Mouse (Mus musculus): ENCODE results near the gene Gsta2. TPM values are rescaled to one million over a fixed set of nuclear protein-coding genes. Genes with fewer than 3 reads are reported as not detected.

The Gsta2 gene
- polyA plus RNA-seq, 1 experiment from 2014 or later, result 69.4 TPM

DNA sequence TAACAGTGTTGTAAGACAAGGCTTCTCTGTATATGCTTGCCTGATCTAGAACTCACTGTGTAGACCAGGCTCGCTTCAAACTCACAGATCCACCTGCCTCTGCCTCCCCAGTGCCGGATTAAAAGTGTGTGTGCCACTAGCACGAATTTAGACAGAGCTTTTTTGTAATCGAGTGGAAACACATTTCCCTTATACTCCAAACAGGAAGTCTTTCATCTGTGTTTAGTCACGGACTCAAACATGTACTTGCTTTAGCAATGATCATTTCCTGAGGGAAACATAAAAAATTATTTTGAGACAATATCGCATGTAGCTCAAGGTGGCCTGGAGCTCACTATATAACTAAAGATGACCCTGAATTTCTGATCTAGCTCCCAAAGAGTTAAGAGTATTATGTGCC lies 7.8 kb upstream of the Gsta2 start:
- Histone ChIP-seq H3K4me2 (replicated peaks; ENCODE audit: low read depth) (no peak overlapping the region), H3K27ac (replicated peaks) (no peak overlapping the region), H3K9me3 (ENCODE audit: control insufficient read depth, low read length) (no peaks in the 10 kb centered on the region), H3K36me3 (ENCODE audit: control insufficient read depth, insufficient read depth, low read length) (no peaks in the 10 kb centered on the region), H3K4me3 (ENCODE audit: low read depth, low read length) (no peak overlapping the region), H3K27me3 (ENCODE audit: control insufficient read depth, insufficient read depth, low read length) (no peaks in the 10 kb centered on the region), H3K9ac (ENCODE audit: low read length) (no peak overlapping the region), H3K4me1 (replicated peaks; ENCODE audit: control insufficient read depth, insufficient read depth) (no peaks in the 10 kb centered on the region)
- TF ChIP-seq CTCF (IDR thresholded peaks at IDR 0.05; ENCODE audit: low read depth) (no peak), EP300 (optimal IDR thresholded peaks at IDR 0.05) (no peak)
- no peak for ATAC-seq (ENCODE audit: low FRiP score, low TSS enrichment)
- 52% methylated on average over 6 of the region's 6 CpGs for WGBS
- DNase-seq (ENCODE audit: low spot score), result no peak

DNA sequence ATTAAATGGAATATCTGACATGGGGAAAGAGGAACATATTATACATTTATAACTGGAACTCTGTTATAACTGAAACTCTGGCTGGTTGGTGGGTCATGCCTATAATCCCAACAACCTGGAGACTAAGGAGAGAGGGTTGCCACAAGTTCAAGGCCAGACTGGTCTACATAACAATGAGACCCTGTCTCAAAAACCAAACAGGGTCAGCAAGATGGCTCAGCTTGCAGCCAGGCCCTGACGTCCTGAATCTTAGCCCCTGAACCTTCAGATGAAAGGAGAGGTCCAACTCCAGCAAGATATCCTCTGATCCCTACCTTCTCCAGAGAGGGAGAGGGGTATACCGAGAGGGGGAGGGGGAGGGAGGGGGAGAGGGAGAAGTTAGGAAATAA lies 4.9 kb upstream of the Gsta2 start:
- Histone ChIP-seq H3K4me3 (ENCODE audit: low read depth, low read length) (no peak overlapping the region), H3K4me2 (replicated peaks; ENCODE audit: low read depth) (no peak overlapping the region), H3K27ac (replicated peaks) (no peak overlapping the region), H3K27me3 (ENCODE audit: control insufficient read depth, insufficient read depth, low read length) (no peaks in the 10 kb centered on the region), H3K4me1 (replicated peaks; ENCODE audit: control insufficient read depth, insufficient read depth) (no peaks in the 10 kb centered on the region), H3K36me3 (ENCODE audit: control insufficient read depth, insufficient read depth, low read length) (no peaks in the 10 kb centered on the region), H3K9ac (ENCODE audit: low read length) (no peak overlapping the region), H3K9me3 (ENCODE audit: control insufficient read depth, low read length) (no peaks in the 10 kb centered on the region)
- WGBS, result 49% methylated on average over 2 of the region's 2 CpGs
- DNase-seq (ENCODE audit: low spot score) (no peak), ATAC-seq (ENCODE audit: low FRiP score, low TSS enrichment) (no peak)
- TF ChIP-seq EP300 (optimal IDR thresholded peaks at IDR 0.05), result no peak
- no peak for TF ChIP-seq CTCF (IDR thresholded peaks at IDR 0.05; ENCODE audit: low read depth)

DNA sequence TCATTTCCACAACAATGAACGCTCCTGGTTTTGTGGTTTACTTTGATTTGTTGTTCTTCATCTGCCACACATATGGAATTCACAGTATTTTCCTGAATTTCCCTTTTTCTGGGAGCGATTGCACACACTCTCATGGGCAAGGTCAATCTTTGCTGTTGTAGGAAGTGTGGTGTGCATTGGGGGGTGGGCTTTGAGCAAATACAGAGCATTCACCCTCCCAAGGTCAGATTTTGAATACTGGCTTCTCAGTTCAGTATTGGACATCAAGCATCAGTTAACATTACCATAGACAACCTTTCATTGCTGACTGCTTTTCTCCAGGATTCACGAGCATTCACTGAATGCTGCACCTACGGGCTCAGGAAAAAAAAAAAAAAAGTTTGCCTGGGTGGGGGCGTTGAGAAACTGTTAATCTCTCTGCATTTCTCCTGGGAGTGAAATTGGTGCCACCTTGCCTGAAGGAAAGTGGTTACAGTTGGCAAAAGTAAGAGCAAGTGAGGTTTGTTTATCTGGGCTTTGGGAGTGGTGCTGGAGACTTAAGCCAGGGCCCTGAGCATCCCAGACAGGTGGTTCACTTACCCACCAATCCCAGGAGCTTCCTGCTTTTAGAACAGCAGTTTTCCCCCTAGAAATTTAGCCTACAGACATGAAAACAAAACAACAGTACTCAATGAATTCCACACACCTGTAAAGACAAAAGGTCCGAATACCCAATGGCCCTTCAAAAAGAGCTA lies 4.3 kb upstream of the Gsta2 start:
- H3K27ac ChIP-seq (replicated peaks), result no peak overlapping the region
- no peak for TF ChIP-seq EP300 (optimal IDR thresholded peaks at IDR 0.05)
- no peak for TF ChIP-seq CTCF (IDR thresholded peaks at IDR 0.05; ENCODE audit: low read depth)

DNA sequence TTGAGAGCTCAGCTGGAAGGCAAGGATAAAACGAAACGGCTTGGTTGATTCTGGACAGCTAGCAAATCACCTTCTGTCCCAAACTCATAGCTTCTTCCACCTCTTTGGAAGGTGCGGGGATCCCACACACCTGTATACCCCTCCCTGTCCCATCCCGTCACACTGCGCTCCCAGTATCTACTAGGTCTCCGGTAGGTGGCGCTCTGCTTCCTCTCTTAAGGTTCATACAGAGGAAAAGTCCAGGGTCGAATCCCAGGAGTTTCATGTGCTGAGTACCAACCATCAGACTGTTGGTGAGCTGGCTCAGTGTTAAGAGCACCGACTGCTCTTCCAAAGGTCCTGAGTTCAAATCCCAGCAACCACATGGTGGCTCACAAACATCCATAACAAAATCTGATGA lies 2.5 kb upstream of the Gsta2 start:
- ATAC-seq (ENCODE audit: low FRiP score, low TSS enrichment) (peak; percentile 67), DNase-seq (ENCODE audit: low spot score) (peak; percentile 78)
- TF ChIP-seq EP300 (optimal IDR thresholded peaks at IDR 0.05) (no peak), CTCF (IDR thresholded peaks at IDR 0.05; ENCODE audit: low read depth) (peak; percentile 85)
- H3K9me3 ChIP-seq (ENCODE audit: control insufficient read depth, low read length), result no peaks in the 10 kb centered on the region
- no peaks in the 10 kb centered on the region for H3K4me1 ChIP-seq (replicated peaks; ENCODE audit: control insufficient read depth, insufficient read depth)
- H3K27ac ChIP-seq (replicated peaks), result no peak overlapping the region
- no peak overlapping the region for H3K9ac ChIP-seq (ENCODE audit: low read length)
- no peaks in the 10 kb centered on the region for H3K27me3 ChIP-seq (ENCODE audit: control insufficient read depth, insufficient read depth, low read length)
- no peak overlapping the region for H3K4me3 ChIP-seq (ENCODE audit: low read depth, low read length)
- WGBS, result 11% methylated on average over 9 of the region's 9 CpGs
- no peaks in the 10 kb centered on the region for H3K36me3 ChIP-seq (ENCODE audit: control insufficient read depth, insufficient read depth, low read length)
- no peak overlapping the region for H3K4me2 ChIP-seq (replicated peaks; ENCODE audit: low read depth)

More for the DNA sequence above, 4.3 kb upstream of the Gsta2 start:
- Histone ChIP-seq H3K4me2 (replicated peaks; ENCODE audit: low read depth) (no peak overlapping the region), H3K27me3 (ENCODE audit: control insufficient read depth, insufficient read depth, low read length) (no peaks in the 10 kb centered on the region), H3K9me3 (ENCODE audit: control insufficient read depth, low read length) (no peaks in the 10 kb centered on the region), H3K9ac (ENCODE audit: low read length) (no peak overlapping the region), H3K36me3 (ENCODE audit: control insufficient read depth, insufficient read depth, low read length) (no peaks in the 10 kb centered on the region), H3K4me3 (ENCODE audit: low read depth, low read length) (no peak overlapping the region), H3K4me1 (replicated peaks; ENCODE audit: control insufficient read depth, insufficient read depth) (no peaks in the 10 kb centered on the region)
- WGBS, result 80% methylated on average over 6 of the region's 6 CpGs
- ATAC-seq (ENCODE audit: low FRiP score, low TSS enrichment) (no peak), DNase-seq (ENCODE audit: low spot score) (no peak)

DNA sequence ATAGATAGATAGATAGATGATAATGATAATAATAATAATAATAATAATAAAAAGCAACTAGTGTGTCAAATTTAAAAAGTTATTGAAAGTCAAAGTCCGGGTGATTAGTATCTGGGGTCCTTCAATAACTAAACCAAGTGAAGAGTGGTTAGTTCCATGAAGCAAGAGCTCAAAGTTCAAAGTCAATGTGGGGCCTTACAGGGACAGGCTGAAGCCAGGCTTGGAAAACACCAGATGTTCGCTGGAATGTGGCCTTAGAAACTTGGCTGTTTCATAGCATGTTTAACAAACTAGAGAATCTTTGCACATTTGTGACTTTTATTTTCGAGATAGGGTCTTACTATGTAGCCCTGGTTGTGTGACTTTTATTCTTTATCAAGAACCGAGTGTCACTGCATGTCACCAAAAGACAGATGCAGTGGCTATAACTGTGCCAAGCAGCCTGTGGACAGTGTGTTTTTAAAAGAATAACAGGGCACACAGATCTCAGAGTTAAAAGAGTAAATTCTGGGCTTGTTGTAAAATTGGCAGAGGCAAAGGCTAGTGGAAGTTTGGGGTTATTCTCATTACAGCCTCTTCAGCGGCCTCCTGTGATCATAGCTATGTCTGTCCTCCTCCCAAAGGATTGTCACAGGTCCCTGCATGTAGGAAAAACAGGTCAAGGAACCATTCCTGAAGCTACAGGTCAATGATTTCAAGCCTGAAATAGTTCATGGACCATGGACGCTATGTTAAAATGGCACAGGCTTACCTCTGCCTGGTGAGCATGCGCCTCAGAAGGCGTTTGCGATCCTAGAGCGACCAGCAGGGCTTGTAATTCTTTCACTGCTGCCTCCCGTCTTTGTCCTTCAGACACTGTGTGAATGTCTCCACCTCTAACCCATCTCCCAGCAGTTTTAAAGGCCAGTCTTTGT lies 666 bp downstream of the Gsta2 start:
- Histone ChIP-seq H3K4me2 (replicated peaks; ENCODE audit: low read depth) (no peak overlapping the region), H3K4me1 (replicated peaks; ENCODE audit: control insufficient read depth, insufficient read depth) (no peaks in the 10 kb centered on the region), H3K27ac (replicated peaks) (no peak overlapping the region), H3K27me3 (ENCODE audit: control insufficient read depth, insufficient read depth, low read length) (no peaks in the 10 kb centered on the region), H3K9ac (ENCODE audit: low read length) (no peak overlapping the region), H3K4me3 (ENCODE audit: low read depth, low read length) (no peak overlapping the region), H3K9me3 (ENCODE audit: control insufficient read depth, low read length) (no peaks in the 10 kb centered on the region), H3K36me3 (ENCODE audit: control insufficient read depth, insufficient read depth, low read length) (no peaks in the 10 kb centered on the region)
- no peak for DNase-seq (ENCODE audit: low spot score)
- TF ChIP-seq CTCF (IDR thresholded peaks at IDR 0.05; ENCODE audit: low read depth) (no peak), EP300 (optimal IDR thresholded peaks at IDR 0.05) (no peak)
- no peak for ATAC-seq (ENCODE audit: low FRiP score, low TSS enrichment)
- 74% methylated on average over 11 of the region's 11 CpGs for WGBS
